Mouse (Mus musculus) megakaryocyte, adult 5-6 weeks (primary cell): ENCODE data around the gene Ambra1. TPM values are rescaled to one million over a fixed set of nuclear protein-coding genes. Genes with fewer than 3 reads are reported as not detected.

Experiments
- ATAC-seq: 2 replicates; pipeline ENCODE4 v1.8.0; 2016; ENCODE audit warnings: mild to moderate bottlenecking, inconsistent platforms; ENCODE audit not compliant: poor library complexity, severe bottlenecking
- total RNA-seq, 2 experiments: library from RNA; stranded (forward) in 1 of 2; stranded (reverse) in 1 of 2; fragments of 153-499, 151-499 nt in 1 of 2; fragments of 221-1000, 200-1000 nt in 1 of 2; gene quantifications; 2 replicates each; pipeline versions ENCODE4 v1.2.3 to v1.2.4; 2015 to 2017

The Ambra1 gene
- total RNA-seq, 2 experiments from 2014 or later: 15.1 to 22.4 TPM

GRCm38 (mm10) chr2:91932737-91933350 lies 202.9 kb downstream of the Ambra1 start:
- no peak for ATAC-seq

GRCm38 (mm10) chr2:91933471-91933870 lies 203.5 kb downstream of the Ambra1 start:
- no peak for ATAC-seq

- ATAC-seq: peak; percentile 46
Observed at GRCm38 (mm10) chr2:91934016-91934415, 204.1 kb downstream of the Ambra1 start.

- ATAC-seq: no peak
Observed at GRCm38 (mm10) chr2:91934826-91935525, 205.0 kb downstream of the Ambra1 start.

- no peak for ATAC-seq
Observed at GRCm38 (mm10) chr2:91936154-91936553, 206.2 kb downstream of the Ambra1 start.

- ATAC-seq: no peak
Observed at GRCm38 (mm10) chr2:91939303-91939935, 209.5 kb downstream of the Ambra1 start.

- ATAC-seq: peak; percentile 52; the same call in 1 of the 2 replicates
Observed at GRCm38 (mm10) chr2:91942356-91942755, 212.4 kb downstream of the Ambra1 start.

GRCm38 (mm10) chr2:91944170-91944950 lies 214.4 kb downstream of the Ambra1 start:
- peak; percentile 60 for ATAC-seq

GRCm38 (mm10) chr2:91945483-91945882 lies 215.5 kb downstream of the Ambra1 start, which contains the start of gene Gm9821:
Gm9821 (plus strand) TSS chr2:91945703.
- no peak for ATAC-seq

- no peak for ATAC-seq
Observed at GRCm38 (mm10) chr2:91946836-91947235, 216.9 kb downstream of the Ambra1 start.

GRCm38 (mm10) chr2:91947397-91948150 lies 217.6 kb downstream of the Ambra1 start:
- ATAC-seq: peak; percentile 63

- ATAC-seq: peak; percentile 13
Observed at GRCm38 (mm10) chr2:91948151-91948509, 218.2 kb downstream of the Ambra1 start.

- ATAC-seq: no peak
Observed at GRCm38 (mm10) chr2:91948792-91949241, 218.9 kb downstream of the Ambra1 start.

- peak; percentile 52 for ATAC-seq
Observed at GRCm38 (mm10) chr2:91949411-91950274, 219.7 kb downstream of the Ambra1 start.

GRCm38 (mm10) chr2:91950275-91951085 lies 220.5 kb downstream of the Ambra1 start:
- ATAC-seq: peak; percentile 65

- ATAC-seq: no peak
Observed at GRCm38 (mm10) chr2:91953825-91954224, 223.9 kb downstream of the Ambra1 start.

- ATAC-seq: no peak
Observed at GRCm38 (mm10) chr2:91955121-91955591, 225.2 kb downstream of the Ambra1 start.

- no peak for ATAC-seq
Observed at GRCm38 (mm10) chr2:91955875-91956274, 225.9 kb downstream of the Ambra1 start.
